Mouse (Mus musculus) heart, postnatal 25 days (tissue): ENCODE measurements around the gene Rem1. TPM values are rescaled to one million over a fixed set of nuclear protein-coding genes. Genes with fewer than 3 reads are reported as not detected.

Source experiments
- DNase-seq: peaks from one replicate; pipeline ENCODE4 v3.0.0; 2022; ENCODE audit warnings: low spot score
- intact Hi-C: fragments of 180-260 bp; cut with DNase I; formaldehyde crosslinking; loops from one replicate; pipeline ENCODE4 v1.15.1; 2025
- total RNA-seq, 2 experiments: library from RNA; stranded (reverse); gene quantifications; 2 replicates each; pipeline ENCODE4 v1.2.3; 2021

Rem1 gene
- 1 to 10 TPM; 7.7 to 8.5 TPM for total RNA-seq

- DNase-seq, result no peak
- intact Hi-C loops, result no loop called here
These were observed at the start of gene Rem1 for GRCm38 (mm10) chr2:152626774-152627591. Rem1 (plus strand) TSS chr2:152626951.

DNA sequence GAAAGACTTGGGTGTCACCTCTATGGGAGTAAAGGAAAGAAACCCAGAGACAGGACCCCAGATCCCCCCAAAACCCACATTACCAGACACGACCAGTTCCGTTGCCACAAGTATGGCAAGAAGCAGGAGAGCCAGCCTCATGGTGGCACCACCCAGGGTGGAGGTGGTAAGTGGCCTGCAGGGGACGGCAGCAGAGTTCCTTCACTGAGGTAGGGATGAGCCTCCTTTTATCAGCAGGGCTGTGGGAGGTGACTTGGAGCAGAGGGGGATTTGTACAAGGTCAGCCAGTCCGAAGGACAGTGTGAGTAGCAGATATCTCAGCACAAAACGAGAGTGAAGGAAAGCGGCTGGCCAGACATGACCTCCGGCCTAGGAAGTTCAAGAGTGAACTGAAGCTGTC lies 46.6 kb upstream of the Rem1 start, which contains the start of gene Defb19:
Defb19 (minus strand) TSS at position 206 of the 400 bp plus-strand sequence.
- no peak for DNase-seq
- intact Hi-C loops, result no loop called here

DNA sequence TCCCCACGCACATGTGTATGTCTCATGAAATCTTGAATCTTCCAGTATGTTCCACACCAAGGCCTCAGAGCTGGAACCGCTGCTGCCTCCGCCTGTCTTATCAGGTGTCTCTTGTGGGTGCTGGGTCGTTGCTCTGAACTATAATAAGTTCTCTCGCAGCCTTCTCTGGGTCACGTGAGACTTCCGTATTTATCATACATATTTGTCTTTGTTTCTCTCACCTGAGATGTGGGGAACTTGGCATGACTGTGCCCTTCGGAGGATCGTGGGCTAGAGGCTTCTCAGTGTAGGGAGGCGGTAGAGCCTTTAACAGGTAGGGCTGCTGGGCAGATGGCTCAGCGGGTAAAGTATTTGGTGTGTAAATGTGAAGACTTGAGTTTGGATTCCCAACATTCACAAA lies 46.1 kb upstream of the Rem1 start:
- intact Hi-C loops, result no loop called here
- no peak for DNase-seq

- intact Hi-C loops, result loop anchor here (5.0 kb wide), 1 partner anchor 135 kb away; no protein-coding TSS in a partner anchor
- no peak for DNase-seq
These were observed 39.7 kb upstream of the Rem1 start for GRCm38 (mm10) chr2:152586926-152587560.

DNA sequence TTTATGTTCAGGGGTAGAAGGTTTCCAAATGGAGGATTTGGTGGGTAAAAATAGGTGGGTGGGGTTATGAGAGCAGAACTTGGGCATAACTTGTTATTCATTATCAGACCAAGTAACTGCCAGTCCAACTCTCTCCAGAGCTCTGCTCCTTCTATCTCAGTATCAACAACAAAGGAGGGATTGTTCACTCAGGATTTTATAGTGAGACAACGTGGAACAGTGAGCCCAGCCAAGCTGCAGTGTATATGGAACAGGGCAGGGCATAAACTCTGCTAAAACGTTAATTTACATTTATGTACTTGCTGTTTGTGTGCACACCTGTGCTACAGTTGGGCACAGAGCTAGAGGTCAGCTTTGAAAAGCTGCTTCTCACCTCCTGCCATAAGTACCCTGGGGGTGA lies 38.3 kb upstream of the Rem1 start:
- DNase-seq, result no peak
- intact Hi-C loops, result loop anchor here (5.0 kb wide), 1 partner anchor 136 kb away; no protein-coding TSS in a partner anchor

- intact Hi-C loops, result loop anchor here (5.0 kb wide), 1 partner anchor 137 kb away; no protein-coding TSS in a partner anchor
- no peak for DNase-seq
These were observed 37.7 kb upstream of the Rem1 start for GRCm38 (mm10) chr2:152589021-152589420.

- no peak for DNase-seq
These were observed 27.5 kb upstream of the Rem1 start, which contains the start of gene Defb45 for GRCm38 (mm10) chr2:152599299-152599698. Defb45 (minus strand) TSS chr2:152599399.

DNA sequence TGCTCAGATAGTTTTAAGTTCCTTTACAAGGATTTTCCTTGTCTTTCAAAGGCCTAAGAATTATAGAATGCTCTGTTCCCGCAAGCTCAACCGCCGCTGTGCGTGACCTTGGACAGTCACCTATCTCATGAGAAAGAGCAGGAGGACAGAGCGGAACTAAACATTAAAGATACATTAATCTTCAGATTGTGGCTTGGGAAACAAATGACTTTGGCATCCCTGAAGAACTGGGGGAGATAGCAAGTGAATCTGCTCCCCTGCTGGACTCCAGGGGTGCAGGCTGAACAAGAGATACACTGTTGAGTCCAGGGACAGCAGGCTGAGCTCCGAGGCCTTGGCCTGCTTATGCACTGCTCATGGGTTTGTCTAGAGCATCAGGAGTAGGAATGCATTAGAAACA lies 26.7 kb upstream of the Rem1 start:
- no peak for DNase-seq
- intact Hi-C loops, result loop anchor here (5.0 kb wide), 1 partner anchor 43 kb away; no protein-coding TSS in a partner anchor

More at GRCm38 (mm10) chr2:152599299-152599698, 27.5 kb upstream of the Rem1 start, which contains the start of gene Defb45:
- intact Hi-C loops, result no loop called here

DNA sequence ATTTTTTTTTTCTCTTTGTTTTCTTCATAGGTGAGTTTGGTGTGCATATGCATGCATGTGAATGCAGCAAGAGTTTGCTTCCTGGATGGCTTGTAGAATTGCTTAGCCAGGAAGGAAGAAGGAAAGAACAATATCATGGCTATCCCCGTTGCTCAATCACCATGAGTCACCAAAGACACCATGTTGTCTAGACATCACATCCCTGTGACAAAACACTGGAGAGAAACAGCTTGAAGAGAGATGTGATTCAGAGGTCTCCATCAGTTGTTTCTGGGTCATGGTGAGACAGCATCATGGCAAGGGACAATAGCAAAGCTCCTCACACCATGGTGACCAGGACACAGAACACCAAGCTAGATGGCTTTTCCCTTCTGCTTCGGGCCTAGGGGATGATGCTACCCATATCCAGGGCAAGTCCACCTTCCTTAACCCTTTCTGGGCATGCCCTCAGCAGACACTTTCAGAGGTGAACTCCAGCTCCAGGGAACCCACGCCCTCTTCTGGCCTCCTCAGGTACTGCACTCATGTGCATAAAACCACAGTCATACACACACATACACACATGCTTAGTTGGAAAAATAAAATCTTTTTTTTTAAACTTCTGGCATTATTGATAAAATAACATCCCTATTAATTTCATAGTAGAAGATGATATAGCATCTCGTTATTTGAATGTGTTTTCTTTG lies 25.3 kb upstream of the Rem1 start:
- intact Hi-C loops, result loop anchor here (5.0 kb wide), 1 partner anchor 44 kb away; no protein-coding TSS in a partner anchor
- DNase-seq, result no peak

DNA sequence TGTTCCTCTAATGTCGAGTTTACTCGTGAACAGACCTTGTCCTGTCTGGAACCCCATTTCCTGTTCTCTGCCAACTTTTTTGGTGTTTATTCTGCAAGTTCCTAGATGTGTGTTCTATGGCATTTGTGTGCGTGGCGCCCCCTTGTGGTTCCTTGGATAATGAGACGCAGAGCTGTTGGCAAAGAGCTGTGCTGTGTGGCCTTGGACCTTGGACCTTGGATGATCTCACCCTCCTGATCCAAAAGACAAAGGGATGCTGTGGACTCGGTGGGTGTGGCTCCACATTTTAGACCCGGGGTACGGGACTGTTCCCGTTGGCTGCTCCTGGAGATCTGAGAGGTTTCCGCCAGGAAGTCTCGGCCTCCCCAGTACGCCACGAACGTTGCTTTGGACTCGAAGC lies 22.7 kb upstream of the Rem1 start, which contains the start of gene Defb36:
Defb36 (plus strand) TSS at position 271 of the 400 bp plus-strand sequence.
- intact Hi-C loops, result loop anchor here (5.0 kb wide), 1 partner anchor 47 kb away; no protein-coding TSS in a partner anchor
- DNase-seq, result no peak

DNA sequence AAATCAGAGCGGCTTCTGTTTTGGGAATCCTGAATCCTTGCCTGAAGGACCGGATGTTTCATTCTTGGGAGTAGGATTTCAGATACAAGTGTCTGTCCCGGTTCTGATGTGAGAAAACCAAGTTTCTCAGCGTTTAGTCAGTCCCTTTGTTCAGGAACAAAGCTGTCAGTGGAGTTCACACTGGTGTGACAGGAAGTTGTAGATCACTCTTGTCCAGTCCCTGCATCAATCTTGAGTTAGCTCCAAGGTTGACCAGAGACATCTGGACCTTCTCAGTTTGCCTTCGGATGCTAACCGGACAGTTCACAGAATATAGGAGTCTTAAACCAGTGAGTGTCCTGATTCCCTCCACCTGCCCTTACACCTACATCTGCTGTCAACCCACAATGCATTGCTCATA lies 19.0 kb upstream of the Rem1 start:
- no peak for DNase-seq
- intact Hi-C loops, result no loop called here

DNA sequence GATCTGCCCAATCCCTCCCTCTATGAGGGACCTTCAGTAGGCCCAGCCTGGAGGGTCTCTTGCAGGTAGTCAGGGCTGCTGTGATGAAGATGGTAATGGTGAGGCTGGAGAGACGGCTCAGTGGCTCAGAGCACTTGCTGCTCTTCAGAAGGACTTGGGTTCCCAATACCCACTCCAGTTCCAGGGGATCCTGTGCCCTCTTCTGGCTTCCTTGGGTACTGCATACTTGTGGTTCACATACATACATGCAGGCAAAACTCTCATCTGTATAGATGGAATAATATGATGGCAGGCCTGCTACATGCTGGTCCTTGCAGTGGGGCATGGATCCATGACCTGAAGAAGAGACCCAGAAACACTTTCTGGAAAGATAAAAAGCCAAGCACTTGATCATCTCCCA lies 18.0 kb upstream of the Rem1 start:
- intact Hi-C loops, result no loop called here
- DNase-seq, result no peak

GRCm38 (mm10) chr2:152612193-152612592 lies 14.6 kb upstream of the Rem1 start:
- DNase-seq, result no peak
- intact Hi-C loops, result loop anchor here (10.0 kb wide), 1 partner anchor 153 kb away; no protein-coding TSS in a partner anchor

DNA sequence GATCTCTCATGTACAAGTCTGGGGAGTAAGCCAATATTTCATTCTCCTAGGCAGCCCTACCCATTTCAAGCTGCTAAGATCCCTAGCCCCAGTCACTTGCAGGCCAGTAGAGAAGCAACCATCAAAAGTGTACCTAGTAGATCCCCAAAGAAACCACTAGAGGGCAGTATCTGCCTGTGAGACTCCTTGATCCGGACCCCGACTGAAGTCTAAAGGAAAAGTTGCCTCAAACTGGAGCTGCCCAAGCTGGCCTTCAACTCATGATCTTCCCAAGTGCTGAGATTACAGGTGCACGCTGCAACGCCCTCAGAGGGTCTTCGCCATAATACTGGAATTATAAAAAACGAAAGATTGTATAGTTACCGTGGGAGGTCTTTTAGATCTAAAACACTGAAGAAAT lies 11.2 kb upstream of the Rem1 start:
- intact Hi-C loops, result loop anchor here (1.0 to 10.0 kb wide), 3 partner anchors 42 to 217 kb away; partner anchors contain the start of gene Bcl2l1

GRCm38 (mm10) chr2:152616470-152616869 lies 10.3 kb upstream of the Rem1 start:
- no peak for DNase-seq
- intact Hi-C loops, result loop anchor here (5.0 to 10.0 kb wide), 2 partner anchors 148 to 216 kb away; partner anchors contain the start of gene Bcl2l1

More for the DNA sequence above, 11.2 kb upstream of the Rem1 start:
- DNase-seq, result no peak

- no peak for DNase-seq
- intact Hi-C loops, result loop anchor here (5.0 to 10.0 kb wide), 2 partner anchors 147 to 215 kb away; partner anchors contain the start of gene Bcl2l1
These were observed 9.4 kb upstream of the Rem1 start for GRCm38 (mm10) chr2:152617374-152617773.

GRCm38 (mm10) chr2:152620367-152621134 lies 6.2 kb upstream of the Rem1 start:
- DNase-seq, result no peak
- intact Hi-C loops, result no loop called here

- intact Hi-C loops, result no loop called here
These were observed 4.6 kb upstream of the Rem1 start for GRCm38 (mm10) chr2:152622151-152622550.

DNA sequence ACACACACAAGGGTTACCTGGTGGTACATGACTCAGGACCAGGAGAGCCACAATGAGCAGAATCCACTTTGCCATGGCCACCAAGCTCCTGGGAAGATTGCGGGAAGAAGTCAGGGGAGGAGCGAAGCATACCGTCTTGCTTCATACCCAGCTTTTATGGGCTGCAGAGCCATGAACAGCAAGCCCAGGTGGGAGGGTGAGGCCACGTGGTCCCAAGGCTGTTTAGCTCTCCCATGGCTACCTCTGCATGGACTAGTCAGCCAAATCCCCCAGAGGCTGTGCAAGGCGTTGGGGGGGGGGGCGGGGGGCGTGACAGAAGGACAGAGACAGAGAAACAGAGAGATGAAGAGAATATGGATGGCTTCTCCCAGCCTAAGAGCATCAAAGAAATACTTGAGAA lies 3.8 kb upstream of the Rem1 start, which contains the start of gene Defb25:
Defb25 (minus strand) TSS at position 101 of the 400 bp plus-strand sequence.
- intact Hi-C loops, result no loop called here
- DNase-seq, result no peak

More at GRCm38 (mm10) chr2:152622151-152622550, 4.6 kb upstream of the Rem1 start:
- DNase-seq, result no peak
